ENCODE assay signal across 18 mouse cellular contexts in genomic region chr10:77427610-77428009, GRCm38 (mm10). TPM values are rescaled to one million over a fixed set of nuclear protein-coding genes. Genes with fewer than 3 reads are reported as not detected.
A peak's percentile ranks its signal among the peaks of the same experiment; 100 is the strongest.
DNase-seq lines count a peak whose midpoint lies in the region; ATAC-seq lines count a peak whose summit lies in the region.
"Had no signal": no experiment of that assay in that cellular context is flagged by ENCODE, and none has a peak within 500 bp of the region (broad histone marks: within the 10 kb centered on the region; RNA-seq: fewer than 3 reads in every experiment).

No protein-coding gene starts in this region.

- H3K4me2 ChIP-seq in embryonic facial prominence, embryonic 14.5 days (ENCODE audit: low read depth, low read length), result no peak overlapping the region
- H3K4me2 ChIP-seq in intestine, embryonic 14.5 days (ENCODE audit: low read length), result no peak overlapping the region
- H3K4me2 ChIP-seq in intestine, embryonic 16.5 days (ENCODE audit: low read depth, low read length), result no peak overlapping the region
- no peak overlapping the region for H3K4me2 ChIP-seq in hindbrain, embryonic 11.5 days (replicated peaks; ENCODE audit: low read depth, low read length)
- H3K4me2 ChIP-seq: embryonic facial prominence, embryonic 12.5 days; forebrain, embryonic 13.5 days; hindbrain, embryonic 13.5 days; limb, embryonic 12.5 days; neural tube, embryonic 12.5 days had no signal

- H3K9ac ChIP-seq in embryonic facial prominence, embryonic 14.5 days (ENCODE audit: low read depth, low read length), result no peak overlapping the region
- no peak overlapping the region for H3K9ac ChIP-seq in intestine, embryonic 14.5 days (ENCODE audit: low read length)
- H3K9ac ChIP-seq in intestine, embryonic 16.5 days (ENCODE audit: low read depth, low read length), result no peak overlapping the region
- H3K9ac ChIP-seq in hindbrain, embryonic 11.5 days (ENCODE audit: low read depth, low read length), result no peak overlapping the region
- H3K9ac ChIP-seq: embryonic facial prominence, embryonic 12.5 days; forebrain, embryonic 13.5 days; hindbrain, embryonic 13.5 days; limb, embryonic 12.5 days; liver, postnatal 0 days; neural tube, embryonic 12.5 days had no signal

- H3K4me1 ChIP-seq in embryonic facial prominence, embryonic 14.5 days (ENCODE audit: control insufficient read depth, insufficient read depth, low read length), result no peaks in the 10 kb centered on the region
- no peaks in the 10 kb centered on the region for H3K4me1 ChIP-seq in embryonic facial prominence, embryonic 10.5 days
- H3K4me1 ChIP-seq in intestine, embryonic 14.5 days (replicated peaks; ENCODE audit: control insufficient read depth, insufficient read depth, low read length), result no peaks in the 10 kb centered on the region
- no peaks in the 10 kb centered on the region for H3K4me1 ChIP-seq in intestine, embryonic 16.5 days (ENCODE audit: control insufficient read depth, insufficient read depth, low read length)
- no peaks in the 10 kb centered on the region for H3K4me1 ChIP-seq in hindbrain, embryonic 11.5 days (replicated peaks; ENCODE audit: control insufficient read depth, insufficient read depth, low read length)
- H3K4me1 ChIP-seq: embryonic facial prominence, embryonic 12.5 days; forebrain, embryonic 13.5 days; hindbrain, embryonic 13.5 days; limb, embryonic 12.5 days had no signal

- no peak for DNase-seq in embryonic facial prominence, embryonic 14.5 days (ENCODE audit: low spot score)
- DNase-seq in embryonic facial prominence, embryonic 10.5 days (ENCODE audit: low spot score), result no peak
- DNase-seq in intestine, embryonic 14.5 days (ENCODE audit: low spot score), result no peak
- peak; percentile 45 for DNase-seq in Muller cell, postnatal 12 days (ENCODE audit: inconsistent ontology term)
- DNase-seq in heart, postnatal 4 days, result peak; percentile 47
- DNase-seq in hindbrain, embryonic 11.5 days (ENCODE audit: low spot score), result no peak
- DNase-seq: adrenal gland, postnatal 10 days; cerebellum, adult 8-10 months; kidney, adult 2 months; liver, postnatal 0 days; thymus, postnatal 14 days had no signal

- no peaks in the 10 kb centered on the region for H3K36me3 ChIP-seq in embryonic facial prominence, embryonic 14.5 days (ENCODE audit: control insufficient read depth, insufficient read depth, low read length)
- H3K36me3 ChIP-seq in embryonic facial prominence, embryonic 10.5 days (replicated peaks), result no peaks in the 10 kb centered on the region
- H3K36me3 ChIP-seq in intestine, embryonic 14.5 days (ENCODE audit: control insufficient read depth, insufficient read depth, low read length), result no peaks in the 10 kb centered on the region
- no peaks in the 10 kb centered on the region for H3K36me3 ChIP-seq in intestine, embryonic 16.5 days (ENCODE audit: control insufficient read depth, insufficient read depth, low read length)
- no peaks in the 10 kb centered on the region for H3K36me3 ChIP-seq in hindbrain, embryonic 11.5 days (ENCODE audit: control insufficient read depth, insufficient read depth, low read length)
- H3K36me3 ChIP-seq: embryonic facial prominence, embryonic 12.5 days; hindbrain, embryonic 13.5 days; limb, embryonic 12.5 days; neural tube, embryonic 12.5 days had no signal

- H3K27ac ChIP-seq in embryonic facial prominence, embryonic 14.5 days (replicated peaks; ENCODE audit: low read depth, low read length), result no peak overlapping the region
- no peak overlapping the region for H3K27ac ChIP-seq in embryonic facial prominence, embryonic 10.5 days (replicated peaks)
- no peak overlapping the region for H3K27ac ChIP-seq in intestine, embryonic 14.5 days (ENCODE audit: low read depth)
- no peak overlapping the region for H3K27ac ChIP-seq in intestine, embryonic 16.5 days (ENCODE audit: low read length)
- H3K27ac ChIP-seq in hindbrain, embryonic 11.5 days (ENCODE audit: low read depth, low read length), result no peak overlapping the region
- H3K27ac ChIP-seq: embryonic facial prominence, embryonic 12.5 days; forebrain, embryonic 13.5 days; hindbrain, embryonic 13.5 days; limb, embryonic 12.5 days; neural tube, embryonic 12.5 days had no signal

- no peak overlapping the region for H3K4me3 ChIP-seq in embryonic facial prominence, embryonic 14.5 days (ENCODE audit: low read depth, low read length)
- H3K4me3 ChIP-seq in embryonic facial prominence, embryonic 10.5 days, result no peak overlapping the region
- H3K4me3 ChIP-seq in intestine, embryonic 14.5 days (ENCODE audit: low read depth, low read length), result no peak overlapping the region
- H3K4me3 ChIP-seq in intestine, embryonic 16.5 days (ENCODE audit: low read length), result no peak overlapping the region
- H3K4me3 ChIP-seq in hindbrain, embryonic 11.5 days (ENCODE audit: low read depth, low read length), result no peak overlapping the region
- H3K4me3 ChIP-seq: embryonic facial prominence, embryonic 12.5 days; forebrain, embryonic 13.5 days; hindbrain, embryonic 13.5 days; limb, embryonic 12.5 days; neural tube, embryonic 12.5 days had no signal

- no peaks in the 10 kb centered on the region for H3K9me3 ChIP-seq in embryonic facial prominence, embryonic 14.5 days (ENCODE audit: control insufficient read depth, low read length)
- no peaks in the 10 kb centered on the region for H3K9me3 ChIP-seq in embryonic facial prominence, embryonic 10.5 days
- no peaks in the 10 kb centered on the region for H3K9me3 ChIP-seq in intestine, embryonic 14.5 days (ENCODE audit: control insufficient read depth, low read length)
- no peaks in the 10 kb centered on the region for H3K9me3 ChIP-seq in intestine, embryonic 16.5 days (ENCODE audit: control insufficient read depth, low read length)
- H3K9me3 ChIP-seq in hindbrain, embryonic 11.5 days (ENCODE audit: control insufficient read depth, low read length), result no peaks in the 10 kb centered on the region
- H3K9me3 ChIP-seq: embryonic facial prominence, embryonic 12.5 days; forebrain, embryonic 13.5 days; hindbrain, embryonic 13.5 days; limb, embryonic 12.5 days; neural tube, embryonic 12.5 days had no signal

- 65% methylated on average over 2 of the region's 2 CpGs for WGBS in embryonic facial prominence, embryonic 14.5 days
- WGBS in embryonic facial prominence, embryonic 10.5 days, result 64% methylated on average over 2 of the region's 2 CpGs
- WGBS in intestine, embryonic 14.5 days, result 32% methylated on average over 2 of the region's 2 CpGs
- 30% methylated on average over 2 of the region's 2 CpGs for WGBS in intestine, embryonic 16.5 days
- 45% methylated on average over 2 of the region's 2 CpGs for WGBS in hindbrain, embryonic 11.5 days

- ATAC-seq in embryonic facial prominence, embryonic 14.5 days (ENCODE audit: low read depth), result peak; percentile 63; the same call in 1 of the 2 replicates
- ATAC-seq in intestine, embryonic 14.5 days (replicated peaks; ENCODE audit: low FRiP score, low TSS enrichment, low read depth), result 0 out of 2 replicates have a peak, but pooled peaks have one; percentile 40
- ATAC-seq in intestine, embryonic 16.5 days, result no peak
- no peak for ATAC-seq in hindbrain, embryonic 11.5 days (ENCODE audit: low FRiP score)
- ATAC-seq: forebrain, embryonic 13.5 days; liver, postnatal 0 days; midbrain, embryonic 16.5 days had no signal

- H3K27me3 ChIP-seq in embryonic facial prominence, embryonic 14.5 days (replicated peaks; ENCODE audit: control insufficient read depth, insufficient read depth, low read length), result no peaks in the 10 kb centered on the region
- no peaks in the 10 kb centered on the region for H3K27me3 ChIP-seq in embryonic facial prominence, embryonic 10.5 days (replicated peaks; ENCODE audit: low read depth, poor library complexity, severe bottlenecking)
- H3K27me3 ChIP-seq in intestine, embryonic 14.5 days (replicated peaks; ENCODE audit: control insufficient read depth, insufficient read depth, low read length), result no peaks in the 10 kb centered on the region
- H3K27me3 ChIP-seq in intestine, embryonic 16.5 days (replicated peaks; ENCODE audit: control insufficient read depth, insufficient read depth, low read length), result no peaks in the 10 kb centered on the region
- no peaks in the 10 kb centered on the region for H3K27me3 ChIP-seq in hindbrain, embryonic 11.5 days (ENCODE audit: control insufficient read depth, insufficient read depth, low read length)
- H3K27me3 ChIP-seq: embryonic facial prominence, embryonic 12.5 days; forebrain, embryonic 13.5 days; hindbrain, embryonic 13.5 days; limb, embryonic 12.5 days; neural tube, embryonic 12.5 days had no signal

RNA-seq across cellular contexts. Expression of gene Adarb1, which starts 9.5 kb away (rescaled TPM):
- 4.2 and 5.4 TPM in 2 replicates for polyA plus RNA-seq in embryonic facial prominence, embryonic 14.5 days (2014; fragmentation: Nextera tagmentation; extraction: Ambion mirVana)
- 5.1 and 6.8 TPM in 2 replicates for polyA plus RNA-seq in embryonic facial prominence, embryonic 10.5 days (2016; fragmentation: Nextera tagmentation; extraction: Ambion mirVana)
- polyA plus RNA-seq in intestine, embryonic 14.5 days (2014; fragmentation: Nextera tagmentation; extraction: Ambion mirVana), result 3.8 and 5.7 TPM in 2 replicates
- polyA plus RNA-seq in intestine, embryonic 16.5 days (2015; fragmentation: Nextera tagmentation; extraction: Ambion mirVana), result 2.7 and 3.0 TPM in 2 replicates
- total RNA-seq in heart, postnatal 4 days (2021), result 10 to 100 TPM; 20.9 to 23.3 TPM
- polyA plus RNA-seq in hindbrain, embryonic 11.5 days (2014; fragmentation: Nextera tagmentation; extraction: Ambion mirVana), result 5.2 and 6.3 TPM in 2 replicates

Comparison
In these comparisons a context has a peak if more than half of its experiments do, and no peak if none do; other contexts are left out.
1. ATAC-seq: peak in embryonic facial prominence, embryonic 14.5 days (single experiment) and intestine, embryonic 14.5 days (single experiment); none in intestine, embryonic 16.5 days (single experiment) and hindbrain, embryonic 11.5 days (single experiment).
2. DNase-seq: peak in Muller cell, postnatal 12 days (single experiment) and heart, postnatal 4 days (single experiment); none in embryonic facial prominence, embryonic 14.5 days (single experiment), embryonic facial prominence, embryonic 10.5 days (single experiment), intestine, embryonic 14.5 days (single experiment) and hindbrain, embryonic 11.5 days (single experiment).